Mouse (Mus musculus): ENCODE measurements around the gene Cnot11.
"Not testable (repeated sequence)": the region's sequence is repeated elsewhere in the genome, so short reads cannot be mapped to it uniquely, and the experiment has no call there.

The Cnot11 gene

GRCm38 (mm10) chr1:39579139-39579538, 44.3 kb downstream of the Cnot11 start:
- no peak for DNase-seq (ENCODE audit: low spot score)

GRCm38 (mm10) chr1:39581215-39581614, 46.4 kb downstream of the Cnot11 start:
- DNase-seq (ENCODE audit: low spot score): no peak

- DNase-seq (ENCODE audit: low spot score): no peak
Observed at GRCm38 (mm10) chr1:39583173-39583572, 48.4 kb downstream of the Cnot11 start.

- DNase-seq (ENCODE audit: low spot score): no peak
Observed at GRCm38 (mm10) chr1:39585416-39585815, 50.6 kb downstream of the Cnot11 start.

GRCm38 (mm10) chr1:39590193-39590592, 55.4 kb downstream of the Cnot11 start:
- no peak for DNase-seq (ENCODE audit: low spot score)

- DNase-seq (ENCODE audit: low spot score): not testable (repeated sequence)
Observed at GRCm38 (mm10) chr1:39591557-39591956, 56.8 kb downstream of the Cnot11 start.

- no peak for DNase-seq (ENCODE audit: low spot score)
Observed at GRCm38 (mm10) chr1:39592090-39592489, 57.3 kb downstream of the Cnot11 start.

- no peak for DNase-seq (ENCODE audit: low spot score)
Observed at GRCm38 (mm10) chr1:39593836-39594235, 59.0 kb downstream of the Cnot11 start.
